Mouse (Mus musculus) adrenal gland, adult (tissue): Measurements from ENCODE around the gene Slc15a5.
A peak's percentile ranks its signal among the peaks of the same experiment; 100 is the strongest.

Experiments
- DNase-seq, 2 experiments: peaks; one replicate each; pipeline ENCODE4 v3.0.0; 2022 to 2023; ENCODE audit warnings: low spot score in 1 of 2; ENCODE audit not compliant: inconsistent age in 2 of 2

Slc15a5 gene

GRCm38 (mm10) chr6:137963703-137964102 lies 116.0 kb downstream of the Slc15a5 start:
- DNase-seq = no peak

- no peak for DNase-seq
Observed at GRCm38 (mm10) chr6:137962836-137963235, 116.9 kb downstream of the Slc15a5 start.

- DNase-seq = no peak
Observed at GRCm38 (mm10) chr6:137960023-137960778, 119.5 kb downstream of the Slc15a5 start.

GRCm38 (mm10) chr6:137957630-137958029 lies 122.1 kb downstream of the Slc15a5 start:
- DNase-seq = no peak

- DNase-seq = no peak
Observed at GRCm38 (mm10) chr6:137956783-137957429, 122.8 kb downstream of the Slc15a5 start.

- no peak for DNase-seq
Observed at GRCm38 (mm10) chr6:137946520-137946919, 133.2 kb downstream of the Slc15a5 start.

GRCm38 (mm10) chr6:137940374-137941218 lies 139.1 kb downstream of the Slc15a5 start:
- no peak for DNase-seq

- peak; percentile 29 to 75 for DNase-seq
Observed at GRCm38 (mm10) chr6:137937541-137937940, 142.2 kb downstream of the Slc15a5 start.

GRCm38 (mm10) chr6:137936268-137936667 lies 143.4 kb downstream of the Slc15a5 start:
- DNase-seq = no peak

- DNase-seq = no peak
Observed at GRCm38 (mm10) chr6:137935857-137936256, 143.9 kb downstream of the Slc15a5 start.

GRCm38 (mm10) chr6:137935341-137935740 lies 144.4 kb downstream of the Slc15a5 start:
- DNase-seq = peak; percentile 17 to 77

- DNase-seq = peak; percentile 12 to 63
Observed at GRCm38 (mm10) chr6:137934545-137935298, 145.0 kb downstream of the Slc15a5 start.
